Mouse (Mus musculus) G1E (cell line): Measurements from ENCODE around the gene Ms4a15. TPM values are rescaled to one million over a fixed set of nuclear protein-coding genes. Genes with fewer than 3 reads are reported as not detected.

Source experiments
- ATAC-seq: 2 replicates; pipeline ENCODE4 v1.8.0; 2016; ENCODE audit warnings: mild to moderate bottlenecking; ENCODE audit not compliant: insufficient number of reproducible peaks, poor library complexity, low FRiP score, severe bottlenecking; ENCODE audit errors: extremely low read depth
- DNase-seq: peaks from one replicate; pipeline ENCODE4 v3.0.0; 2012; ENCODE audit warnings: low spot score
- H3K27me3 ChIP-seq: 2 replicates; pipeline ENCODE4 v1.6.1; 2012; ENCODE audit warnings: mild to moderate bottlenecking, low read length, inconsistent platforms; ENCODE audit not compliant: insufficient read depth
- H3K36me3 ChIP-seq: replicated peaks from 2 replicates; pipeline ENCODE3; 2012; ENCODE audit warnings: mild to moderate bottlenecking, inconsistent platforms
- H3K4me1 ChIP-seq: 2 replicates; pipeline ENCODE4 v1.6.1; 2012; ENCODE audit warnings: low read depth, low read length, inconsistent platforms, mixed read lengths; ENCODE audit not compliant: insufficient read depth
- H3K4me3 ChIP-seq: 2 replicates; pipeline ENCODE4 v1.5.1; 2012; ENCODE audit warnings: low read depth, mild to moderate bottlenecking, inconsistent platforms, low read length, moderate library complexity, mixed read lengths
- H3K9me3 ChIP-seq: replicated peaks from 2 replicates; pipeline ENCODE4 v1.6.1; 2012; ENCODE audit warnings: inconsistent platforms
- CTCF ChIP-seq: IDR thresholded peaks from 2 replicates; pipeline ENCODE4 v1.5.1; 2012; ENCODE audit warnings: low read depth, low read length, inconsistent platforms, mixed read lengths
- GATA1 ChIP-seq: IDR thresholded peaks from 2 replicates; pipeline ENCODE4 v1.6.1; 2012; ENCODE audit warnings: borderline replicate concordance, low read length, inconsistent platforms, mixed read lengths
- GATA2 ChIP-seq: IDR thresholded peaks from 2 replicates; pipeline ENCODE4 v1.6.1; 2012; ENCODE audit warnings: low read depth, low read length, inconsistent platforms, borderline replicate concordance
- POLR2AphosphoS5 ChIP-seq: IDR thresholded peaks from 2 replicates; pipeline ENCODE4 v1.6.1; 2012; ENCODE audit warnings: low read depth, low read length, inconsistent platforms; ENCODE audit not compliant: insufficient replicate concordance
- TAL1 ChIP-seq: conservative IDR thresholded peaks from 2 replicates; pipeline ENCODE4 v1.6.1; 2012; ENCODE audit warnings: low read depth, low read length, inconsistent platforms, mixed read lengths
- polyA plus RNA-seq: library from polyadenylated mRNA; stranded (reverse); fragments of >175 nt; gene quantifications from 2 replicates; pipeline ENCODE4 v1.2.3, GENCODE M21; 2012
- total RNA-seq, 2 experiments: library from RNA; stranded (forward) in 1 of 2; stranded (reverse) in 1 of 2; fragments of 200-1000 nt in 1 of 2; fragments of >200 nt in 1 of 2; fragmentation: Nextera tagmentation in 1 of 2; gene quantifications; 2 replicates each; pipeline ENCODE4 v1.2.3; 2014 to 2017

The Ms4a15 gene
- total and polyA plus RNA-seq, 3 experiments: 0.29 TPM; not detected in 2

GRCm38 (mm10) chr19:10970457-10970856 lies 22.6 kb downstream of the Ms4a15 start:
- TF ChIP-seq CTCF (no peak), TAL1 (no peak), GATA2 (no peak), GATA1 (no peak), POLR2AphosphoS5 (no peak)
- Histone ChIP-seq H3K27me3 (peaks cover 14% of the 10 kb centered on the region), H3K9me3 (no peaks in the 10 kb centered on the region), H3K4me3 (no peak overlapping the region), H3K36me3 (no peaks in the 10 kb centered on the region), H3K4me1 (no peaks in the 10 kb centered on the region)
- ATAC-seq (peak; percentile 40), DNase-seq (no peak)

DNA sequence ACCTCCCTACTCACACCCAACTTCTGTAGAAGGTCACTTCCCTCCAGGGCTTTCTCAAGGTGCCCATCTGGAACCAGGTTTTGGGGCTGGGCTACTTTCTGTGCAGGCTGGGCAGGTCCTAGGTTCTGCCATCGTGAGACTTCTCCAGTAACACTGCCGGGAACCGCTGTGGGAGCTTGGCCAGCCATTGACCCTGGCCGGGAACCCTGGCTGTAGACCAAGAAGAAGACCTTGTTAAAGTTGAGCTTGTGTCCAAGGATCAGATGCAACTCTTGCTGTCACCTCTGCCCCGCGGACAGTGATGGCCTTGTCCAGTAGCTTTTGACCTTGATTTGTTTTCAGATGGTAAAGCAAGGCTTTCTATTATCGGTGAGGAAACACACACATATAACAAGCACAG lies 24.5 kb downstream of the Ms4a15 start:
- H3K4me3 ChIP-seq: no peak overlapping the region
- no peak for TF ChIP-seq GATA1
- TF ChIP-seq POLR2AphosphoS5: no peak
- TF ChIP-seq TAL1: no peak
- TF ChIP-seq GATA2: no peak
- TF ChIP-seq CTCF: no peak

GRCm38 (mm10) chr19:10965721-10966120 lies 27.3 kb downstream of the Ms4a15 start:
- Histone ChIP-seq H3K36me3 (no peaks in the 10 kb centered on the region), H3K4me3 (no peak overlapping the region), H3K9me3 (no peaks in the 10 kb centered on the region), H3K4me1 (no peaks in the 10 kb centered on the region), H3K27me3 (peaks cover 49% of the 10 kb centered on the region)
- no peak for TF ChIP-seq TAL1
- TF ChIP-seq GATA1: no peak
- no peak for TF ChIP-seq CTCF
- TF ChIP-seq GATA2: no peak
- TF ChIP-seq POLR2AphosphoS5: no peak
- DNase-seq (no peak), ATAC-seq (no peak)

More for the DNA sequence above, 24.5 kb downstream of the Ms4a15 start:
- H3K36me3 ChIP-seq: no peaks in the 10 kb centered on the region
- H3K27me3 ChIP-seq: peaks cover 26% of the 10 kb centered on the region
- no peaks in the 10 kb centered on the region for H3K4me1 ChIP-seq
- no peak for ATAC-seq
- no peaks in the 10 kb centered on the region for H3K9me3 ChIP-seq
- no peak for DNase-seq

DNA sequence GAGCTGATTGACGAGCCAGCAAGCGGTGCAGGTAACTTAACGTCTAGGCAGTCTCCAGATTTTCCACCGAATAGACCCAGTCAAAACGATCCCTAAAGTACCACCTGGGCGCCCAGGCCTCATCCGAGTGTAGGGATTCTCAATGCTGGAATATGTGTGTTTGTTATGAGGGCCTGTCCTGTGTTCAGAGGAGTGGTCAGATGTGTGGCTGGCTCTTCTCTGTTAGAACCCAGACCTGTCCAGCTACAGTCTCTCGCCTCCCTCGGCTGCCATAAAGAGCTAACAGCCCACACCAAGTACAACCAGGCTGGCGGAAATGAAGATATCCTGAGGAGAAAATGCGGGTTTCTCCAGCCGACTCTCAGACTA lies 33.1 kb downstream of the Ms4a15 start:
- DNase-seq (no peak), ATAC-seq (no peak)
- no peaks in the 10 kb centered on the region for H3K9me3 ChIP-seq
- no peak overlapping the region for H3K4me3 ChIP-seq
- no peaks in the 10 kb centered on the region for H3K36me3 ChIP-seq
- no peak for TF ChIP-seq TAL1
- no peak for TF ChIP-seq GATA1
- TF ChIP-seq GATA2: no peak
- no peak for TF ChIP-seq POLR2AphosphoS5
- TF ChIP-seq CTCF: no peak
- H3K27me3 ChIP-seq: peaks cover 63% of the 10 kb centered on the region
- H3K4me1 ChIP-seq: no peaks in the 10 kb centered on the region

GRCm38 (mm10) chr19:10959085-10959977 lies 33.7 kb downstream of the Ms4a15 start:
- Histone ChIP-seq H3K36me3 (no peaks in the 10 kb centered on the region), H3K27me3 (peaks cover 57% of the 10 kb centered on the region), H3K4me1 (no peaks in the 10 kb centered on the region), H3K9me3 (no peaks in the 10 kb centered on the region), H3K4me3 (no peak overlapping the region)
- ATAC-seq (no peak), DNase-seq (peak; percentile 52)
- TF ChIP-seq CTCF (0 out of 2 replicates have a peak, but pooled peaks have one; percentile 14), GATA2 (no peak)

GRCm38 (mm10) chr19:10952021-10952939 lies 40.8 kb downstream of the Ms4a15 start:
- H3K36me3 ChIP-seq: peaks cover 3% of the 10 kb centered on the region
- no peaks in the 10 kb centered on the region for H3K9me3 ChIP-seq
- ATAC-seq (no peak), DNase-seq (no peak)
- TF ChIP-seq GATA2 (no peak), CTCF (no peak), TAL1 (no peak), GATA1 (no peak), POLR2AphosphoS5 (no peak)
- no peak overlapping the region for H3K4me3 ChIP-seq
- H3K4me1 ChIP-seq: peaks cover 9% of the 10 kb centered on the region
- peaks cover 32% of the 10 kb centered on the region for H3K27me3 ChIP-seq
